Mouse (Mus musculus): ENCODE data around the gene Pdgfa.

GRCm38 (mm10) chr5:139043546-139043945, 46.4 kb upstream of the Pdgfa start:
- TF ChIP-seq POLR2A (IDR thresholded peaks at IDR 0.05; ENCODE audit: insufficient read length, low read depth) (no peak), MYOD1 (IDR thresholded peaks at IDR 0.05; ENCODE audit: control insufficient read depth in 1 of 3, insufficient read length in 2 of 3, low read depth in 2 of 3) (no peak), CEBPB (IDR thresholded peaks at IDR 0.05; ENCODE audit: insufficient read depth, poor library complexity, severe bottlenecking) (no peak), TCF12 (IDR thresholded peaks at IDR 0.05; ENCODE audit: insufficient read depth, poor library complexity, severe bottlenecking) (no peak), MYOG (IDR thresholded peaks at IDR 0.05; ENCODE audit: control insufficient read depth in 1 of 3, insufficient read depth in 1 of 3, insufficient read length in 2 of 3, low read depth in 2 of 3) (no peak), REST (IDR thresholded peaks at IDR 0.05; ENCODE audit: insufficient read depth, insufficient read length) (no peak)
